Mouse (Mus musculus) lung, postnatal 10 days (tissue): ENCODE data around the gene Ptx4.
A peak's percentile ranks its signal among the peaks of the same experiment; 100 is the strongest.
"Not testable (repeated sequence)": the region's sequence is repeated elsewhere in the genome, so short reads cannot be mapped to it uniquely, and the experiment has no call there.

Experiments
- DNase-seq: peaks from one replicate; pipeline ENCODE4 v3.0.0; 2021

Gene Ptx4

GRCm38 (mm10) chr17:25115664-25116432 is 4.7 kb upstream of the Ptx4 start, which contains the start of gene Telo2:
Gene Telo2 (minus strand): TSS chr17:25115967.
- peak; percentile 98 for DNase-seq

GRCm38 (mm10) chr17:25117263-25117662 is 3.3 kb upstream of the Ptx4 start:
- DNase-seq, result peak; percentile 47

- DNase-seq, result peak; percentile 35
Observed at GRCm38 (mm10) chr17:25123979-25124378, 3.4 kb downstream of the Ptx4 start.

- not testable (repeated sequence) for DNase-seq
Observed at GRCm38 (mm10) chr17:25125442-25126060, 5.0 kb downstream of the Ptx4 start.

GRCm38 (mm10) chr17:25127079-25127478 is 6.5 kb downstream of the Ptx4 start:
- DNase-seq, result no peak

- no peak for DNase-seq
Observed at GRCm38 (mm10) chr17:25127681-25128080, 7.1 kb downstream of the Ptx4 start.

- no peak for DNase-seq
Observed at GRCm38 (mm10) chr17:25130060-25130459, 9.5 kb downstream of the Ptx4 start.

GRCm38 (mm10) chr17:25133275-25133698 is 12.7 kb downstream of the Ptx4 start, which contains the start of gene Clcn7:
Gene Clcn7 (plus strand): TSS chr17:25133391.
- DNase-seq, result peak; percentile 96

- no peak for DNase-seq
Observed at GRCm38 (mm10) chr17:25135622-25136021, 15.1 kb downstream of the Ptx4 start.

GRCm38 (mm10) chr17:25138803-25139202 is 18.2 kb downstream of the Ptx4 start:
- no peak for DNase-seq

- peak; percentile 41 for DNase-seq
Observed at GRCm38 (mm10) chr17:25139960-25140359, 19.4 kb downstream of the Ptx4 start.

- DNase-seq, result no peak
Observed at GRCm38 (mm10) chr17:25162161-25162560, 41.6 kb downstream of the Ptx4 start, which contains the start of gene Ccdc154. Gene Ccdc154 (plus strand): TSS chr17:25162461.

GRCm38 (mm10) chr17:25163387-25163786 is 42.8 kb downstream of the Ptx4 start:
- DNase-seq, result no peak

- no peak for DNase-seq
Observed at GRCm38 (mm10) chr17:25164770-25165169, 44.2 kb downstream of the Ptx4 start.

GRCm38 (mm10) chr17:25165970-25166671 is 45.6 kb downstream of the Ptx4 start:
- DNase-seq, result no peak

GRCm38 (mm10) chr17:25169706-25170105 is 49.1 kb downstream of the Ptx4 start:
- no peak for DNase-seq

- peak; percentile 29 for DNase-seq
Observed at GRCm38 (mm10) chr17:25172558-25172957, 52.0 kb downstream of the Ptx4 start.
